ENCODE assay signal across 22 mouse cellular contexts in the genomic region with DNA sequence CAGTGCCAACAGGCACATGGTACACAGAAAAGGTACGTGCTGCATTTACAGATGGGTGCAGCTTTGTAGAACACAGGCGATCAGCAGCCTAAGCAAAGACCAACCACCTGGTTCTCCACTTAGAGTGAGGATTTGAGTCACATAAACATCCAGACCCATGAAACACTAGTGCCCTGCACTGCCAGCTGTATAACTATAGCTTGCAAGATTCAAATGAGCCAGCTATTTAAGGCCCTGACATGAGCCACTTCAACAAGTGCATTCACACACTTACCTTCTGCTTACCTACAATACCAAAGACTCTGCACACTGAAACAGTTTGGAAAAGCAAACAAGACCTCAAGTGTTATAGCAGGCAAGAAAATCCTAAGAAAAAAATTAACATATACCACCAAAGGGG.
A peak's percentile ranks its signal among the peaks of the same experiment; 100 is the strongest.
DNase-seq lines count a peak whose midpoint lies in the region; ATAC-seq and TF ChIP-seq lines count a peak whose summit lies in the region.
"Had no signal": no experiment of that assay in that cellular context is flagged by ENCODE, and none has a peak within 500 bp of the region (broad histone marks: within the 10 kb centered on the region; RNA-seq: fewer than 3 reads in every experiment).

No protein-coding gene starts in this region.

- H3K27ac ChIP-seq in forebrain, embryonic 15.5 days (replicated peaks): no peak overlapping the region
- no peak overlapping the region for H3K27ac ChIP-seq in forebrain, embryonic 10.5 days
- peak overlapping the region; percentile 4; the same call in 1 of the 2 replicates for H3K27ac ChIP-seq in lung, embryonic 15.5 days
- H3K27ac ChIP-seq: embryonic facial prominence, embryonic 12.5 days; embryonic facial prominence, embryonic 15.5 days; forebrain, embryonic 12.5 days; heart, embryonic 15.5 days; hindbrain, embryonic 10.5 days; hindbrain, embryonic 13.5 days; intestine, embryonic 15.5 days had no signal

- H3K9me3 ChIP-seq in forebrain, embryonic 15.5 days: no peaks in the 10 kb centered on the region
- no peaks in the 10 kb centered on the region for H3K9me3 ChIP-seq in forebrain, embryonic 10.5 days
- H3K9me3 ChIP-seq in lung, embryonic 15.5 days: no peaks in the 10 kb centered on the region
- H3K9me3 ChIP-seq: embryonic facial prominence, embryonic 12.5 days; embryonic facial prominence, embryonic 15.5 days; forebrain, embryonic 12.5 days; heart, embryonic 12.5 days; heart, embryonic 15.5 days; hindbrain, embryonic 10.5 days; hindbrain, embryonic 13.5 days; intestine, embryonic 15.5 days had no signal

- no peaks in the 10 kb centered on the region for H3K27me3 ChIP-seq in forebrain, embryonic 15.5 days
- H3K27me3 ChIP-seq in forebrain, embryonic 10.5 days (ENCODE audit: poor library complexity, severe bottlenecking): no peaks in the 10 kb centered on the region
- no peaks in the 10 kb centered on the region for H3K27me3 ChIP-seq in lung, embryonic 15.5 days
- H3K27me3 ChIP-seq: embryonic facial prominence, embryonic 12.5 days; embryonic facial prominence, embryonic 15.5 days; forebrain, embryonic 12.5 days; heart, embryonic 12.5 days; heart, embryonic 15.5 days; hindbrain, embryonic 13.5 days; intestine, embryonic 15.5 days had no signal

- no peak for TF ChIP-seq CTCF in lung, adult 2 months (IDR thresholded peaks at IDR 0.05; ENCODE audit: insufficient read depth, low read length)

- H3K36me3 ChIP-seq in forebrain, embryonic 15.5 days: no peaks in the 10 kb centered on the region
- H3K36me3 ChIP-seq in forebrain, embryonic 10.5 days (replicated peaks): peaks cover 4% of the 10 kb centered on the region; the same call in 1 of the 2 replicates
- no peaks in the 10 kb centered on the region for H3K36me3 ChIP-seq in lung, embryonic 15.5 days
- H3K36me3 ChIP-seq: embryonic facial prominence, embryonic 12.5 days; embryonic facial prominence, embryonic 15.5 days; forebrain, embryonic 12.5 days; heart, embryonic 12.5 days; heart, embryonic 15.5 days; hindbrain, embryonic 10.5 days; hindbrain, embryonic 13.5 days; intestine, embryonic 15.5 days had no signal

- no peak for TF ChIP-seq POLR2A in lung, adult 2 months (IDR thresholded peaks at IDR 0.05; ENCODE audit: borderline replicate concordance, extremely low read depth, low read depth, low read length)

- no peak overlapping the region for H3K4me3 ChIP-seq in forebrain, embryonic 15.5 days
- no peak overlapping the region for H3K4me3 ChIP-seq in forebrain, embryonic 10.5 days
- no peak overlapping the region for H3K4me3 ChIP-seq in lung, embryonic 15.5 days
- H3K4me3 ChIP-seq in lung, adult 2 months (replicated peaks; ENCODE audit: extremely low read depth, low read depth, low read length): no peak overlapping the region
- H3K4me3 ChIP-seq: embryonic facial prominence, embryonic 12.5 days; embryonic facial prominence, embryonic 15.5 days; forebrain, embryonic 12.5 days; heart, embryonic 12.5 days; heart, embryonic 15.5 days; hindbrain, embryonic 10.5 days; hindbrain, embryonic 13.5 days; intestine, embryonic 15.5 days had no signal

- WGBS in forebrain, embryonic 15.5 days: 86% methylated on average over 2 of the region's 2 CpGs
- WGBS in forebrain, embryonic 10.5 days: 89% methylated on average over 2 of the region's 2 CpGs
- WGBS in lung, embryonic 15.5 days: 65% methylated on average over 2 of the region's 2 CpGs
- WGBS in lung, adult 2 months: 74% methylated on average over 2 of the region's 2 CpGs

- 0 out of 2 replicates have a peak, but pooled peaks have one; percentile 21 for ATAC-seq in forebrain, embryonic 15.5 days (replicated peaks)
- ATAC-seq in lung, embryonic 15.5 days (ENCODE audit: borderline replicate concordance, extremely low read depth, low FRiP score, low TSS enrichment): peak; percentile 23; the same call in 1 of the 2 replicates
- ATAC-seq: intestine, embryonic 15.5 days had no signal

- H3K4me1 ChIP-seq in forebrain, embryonic 15.5 days: peaks cover 31% of the 10 kb centered on the region
- H3K4me1 ChIP-seq in forebrain, embryonic 10.5 days: peaks cover 6% of the 10 kb centered on the region; the same call in 1 of the 2 replicates
- H3K4me1 ChIP-seq in lung, embryonic 15.5 days: peaks cover 9% of the 10 kb centered on the region
- H3K4me1 ChIP-seq in lung, adult 2 months (ENCODE audit: control insufficient read depth, insufficient read depth, low read length): peaks cover 6% of the 10 kb centered on the region
- H3K4me1 ChIP-seq: embryonic facial prominence, embryonic 12.5 days had no signal

- no peak for DNase-seq in forebrain, embryonic 10.5 days (ENCODE audit: extremely low spot score, low spot score)
- DNase-seq in lung, adult 2 months: no peak
- peak; percentile 79 for DNase-seq in A20 (ENCODE audit: low read depth, low spot score)
- no peak for DNase-seq in adrenal gland, postnatal 14 days
- DNase-seq: adrenal gland, postnatal 25 days; cerebellum, adult 2 months; cerebellum, adult 9-11 months; cerebellum, postnatal 25 days; gastrocnemius, postnatal 25 days; heart, adult 18-20 months; heart, postnatal 10 days; heart, postnatal 36 days had no signal

- H3K9ac ChIP-seq in forebrain, embryonic 15.5 days (replicated peaks): no peak overlapping the region
- no peak overlapping the region for H3K9ac ChIP-seq in lung, embryonic 15.5 days
- H3K9ac ChIP-seq: embryonic facial prominence, embryonic 12.5 days; embryonic facial prominence, embryonic 15.5 days; forebrain, embryonic 12.5 days; heart, embryonic 12.5 days; heart, embryonic 15.5 days; intestine, embryonic 15.5 days had no signal

- no peak overlapping the region for H3K4me2 ChIP-seq in forebrain, embryonic 15.5 days (replicated peaks)
- no peak overlapping the region for H3K4me2 ChIP-seq in lung, embryonic 15.5 days
- H3K4me2 ChIP-seq: embryonic facial prominence, embryonic 12.5 days; embryonic facial prominence, embryonic 15.5 days; forebrain, embryonic 12.5 days; heart, embryonic 12.5 days; heart, embryonic 15.5 days; hindbrain, embryonic 13.5 days; intestine, embryonic 15.5 days had no signal
